Mouse (Mus musculus): ENCODE data around the gene Ssh2.
"Not testable (repeated sequence)": the region's sequence is repeated elsewhere in the genome, so short reads cannot be mapped to it uniquely, and the experiment has no call there.

The Ssh2 gene

GRCm38 (mm10) chr11:77230765-77231164, 14.7 kb downstream of the Ssh2 start:
- no peak for DNase-seq (ENCODE audit: low read depth, low spot score)

- DNase-seq (ENCODE audit: low read depth, low spot score) = no peak
These were observed 15.4 kb downstream of the Ssh2 start for GRCm38 (mm10) chr11:77231514-77231913.

GRCm38 (mm10) chr11:77235267-77235666, 19.2 kb downstream of the Ssh2 start:
- no peak for DNase-seq (ENCODE audit: low read depth, low spot score)

GRCm38 (mm10) chr11:77239658-77240345, 23.7 kb downstream of the Ssh2 start:
- DNase-seq (ENCODE audit: low read depth, low spot score) = no peak

- no peak for DNase-seq (ENCODE audit: low read depth, low spot score)
These were observed 24.6 kb downstream of the Ssh2 start for GRCm38 (mm10) chr11:77240466-77241246.

- no peak for DNase-seq (ENCODE audit: low read depth, low spot score)
These were observed 26.8 kb downstream of the Ssh2 start for GRCm38 (mm10) chr11:77242912-77243311.

- DNase-seq (ENCODE audit: low read depth, low spot score) = no peak
These were observed 36.7 kb downstream of the Ssh2 start for GRCm38 (mm10) chr11:77252826-77253225.

GRCm38 (mm10) chr11:77259441-77259840, 43.4 kb downstream of the Ssh2 start:
- peak; percentile 8 for DNase-seq (ENCODE audit: low read depth, low spot score)

- DNase-seq (ENCODE audit: low read depth, low spot score) = no peak
These were observed 51.3 kb downstream of the Ssh2 start for GRCm38 (mm10) chr11:77267401-77267800.

GRCm38 (mm10) chr11:77276000-77276399, 59.9 kb downstream of the Ssh2 start:
- DNase-seq (ENCODE audit: low read depth, low spot score) = no peak

- not testable (repeated sequence) for DNase-seq (ENCODE audit: low read depth, low spot score)
These were observed 62.5 kb downstream of the Ssh2 start for GRCm38 (mm10) chr11:77278538-77278937.

GRCm38 (mm10) chr11:77280219-77280618, 64.1 kb downstream of the Ssh2 start:
- DNase-seq (ENCODE audit: low read depth, low spot score) = no peak

- DNase-seq (ENCODE audit: low read depth, low spot score) = no peak
These were observed 75.4 kb downstream of the Ssh2 start for GRCm38 (mm10) chr11:77291447-77291846.

- DNase-seq (ENCODE audit: low read depth, low spot score) = not testable (repeated sequence)
These were observed 77.6 kb downstream of the Ssh2 start for GRCm38 (mm10) chr11:77293673-77294072.

GRCm38 (mm10) chr11:77297246-77297645, 81.2 kb downstream of the Ssh2 start:
- DNase-seq (ENCODE audit: low read depth, low spot score) = peak; percentile 57

GRCm38 (mm10) chr11:77307205-77307604, 91.1 kb downstream of the Ssh2 start:
- no peak for DNase-seq (ENCODE audit: low read depth, low spot score)

- DNase-seq (ENCODE audit: low read depth, low spot score) = peak; percentile 48
These were observed 92.4 kb downstream of the Ssh2 start for GRCm38 (mm10) chr11:77308533-77308932.

- no peak for DNase-seq (ENCODE audit: low read depth, low spot score)
These were observed 101.8 kb downstream of the Ssh2 start for GRCm38 (mm10) chr11:77317721-77318477.

- no peak for DNase-seq (ENCODE audit: low read depth, low spot score)
These were observed 102.5 kb downstream of the Ssh2 start for GRCm38 (mm10) chr11:77318478-77319118.

GRCm38 (mm10) chr11:77321214-77321613, 105.1 kb downstream of the Ssh2 start:
- no peak for DNase-seq (ENCODE audit: low read depth, low spot score)

- no peak for DNase-seq (ENCODE audit: low read depth, low spot score)
These were observed 114.4 kb downstream of the Ssh2 start for GRCm38 (mm10) chr11:77330529-77330928.

GRCm38 (mm10) chr11:77347273-77347672, 131.2 kb downstream of the Ssh2 start:
- no peak for DNase-seq (ENCODE audit: low read depth, low spot score)
